ENCODE assay signal across 9 mouse cellular contexts in genomic region chr11:94915675-94916403, GRCm38 (mm10). TPM values are rescaled to one million over a fixed set of nuclear protein-coding genes. Genes with fewer than 3 reads are reported as not detected.
DNase-seq lines count a peak whose midpoint lies in the region; ATAC-seq lines count a peak whose summit lies in the region.
"Had no signal": no experiment of that assay in that cellular context is flagged by ENCODE, and none has a peak within 500 bp of the region (broad histone marks: within the 10 kb centered on the region; RNA-seq: fewer than 3 reads in every experiment).

No protein-coding gene starts in this region.

- H3K9me3 ChIP-seq in megakaryocyte, embryonic 14.5 days = no peaks in the 10 kb centered on the region
- no peaks in the 10 kb centered on the region for H3K9me3 ChIP-seq in embryonic facial prominence, embryonic 12.5 days
- H3K9me3 ChIP-seq in heart, embryonic 15.5 days (replicated peaks) = no peaks in the 10 kb centered on the region
- H3K9me3 ChIP-seq: liver, embryonic 15.5 days had no signal

- 0 out of 2 replicates have a peak overlapping the region, but pooled peaks have one; percentile 30 for H3K27ac ChIP-seq in embryonic facial prominence, embryonic 12.5 days
- H3K27ac ChIP-seq in heart, embryonic 15.5 days = peak overlapping the region; percentile 77
- H3K27ac ChIP-seq: liver, embryonic 15.5 days had no signal

- H3K9ac ChIP-seq in embryonic facial prominence, embryonic 12.5 days = no peak overlapping the region
- H3K9ac ChIP-seq in heart, embryonic 15.5 days = no peak overlapping the region
- H3K9ac ChIP-seq: liver, embryonic 15.5 days had no signal

- peak overlapping the region; percentile 62 for H3K4me3 ChIP-seq in megakaryocyte, embryonic 14.5 days (replicated peaks)
- H3K4me3 ChIP-seq in embryonic facial prominence, embryonic 12.5 days = no peak overlapping the region
- H3K4me3 ChIP-seq in heart, embryonic 15.5 days = no peak overlapping the region
- H3K4me3 ChIP-seq: liver, embryonic 15.5 days had no signal

- H3K4me2 ChIP-seq in embryonic facial prominence, embryonic 12.5 days (replicated peaks) = no peak overlapping the region
- H3K4me2 ChIP-seq in heart, embryonic 15.5 days = peak overlapping the region; percentile 33
- H3K4me2 ChIP-seq: liver, embryonic 15.5 days had no signal

- intact Hi-C loops in left cerebral cortex, postnatal 25 days (cut with DNase I) = no loop called here

- DNase-seq in lung, postnatal 25 days (ENCODE audit: low spot score) = peak; percentile 70
- DNase-seq in left cerebral cortex, postnatal 25 days (ENCODE audit: low spot score in 2 of 2) = no peak
- no peak for DNase-seq in cerebellum, adult 11 months
- DNase-seq in left cerebral cortex, adult 8-10 months (ENCODE audit: low spot score in 2 of 2) = no peak

- ATAC-seq in megakaryocyte, adult 5-6 weeks (ENCODE audit: poor library complexity, severe bottlenecking) = no peak
- no peak; the same call in 1 of the 2 replicates for ATAC-seq in embryonic facial prominence, embryonic 12.5 days (ENCODE audit: insufficient number of reproducible peaks, insufficient read depth, low FRiP score, low TSS enrichment)
- peak; percentile 75; the same call in 1 of the 2 replicates for ATAC-seq in heart, embryonic 15.5 days (replicated peaks; ENCODE audit: insufficient number of reproducible peaks, insufficient read depth, low FRiP score, low read depth)

- H3K36me3 ChIP-seq in megakaryocyte, embryonic 14.5 days (replicated peaks; ENCODE audit: low read length) = no peaks in the 10 kb centered on the region
- no peaks in the 10 kb centered on the region for H3K36me3 ChIP-seq in embryonic facial prominence, embryonic 12.5 days
- no peaks in the 10 kb centered on the region for H3K36me3 ChIP-seq in heart, embryonic 15.5 days
- H3K36me3 ChIP-seq: liver, embryonic 15.5 days had no signal

- peaks cover 45% of the 10 kb centered on the region for H3K27me3 ChIP-seq in megakaryocyte, embryonic 14.5 days (replicated peaks)
- H3K27me3 ChIP-seq in embryonic facial prominence, embryonic 12.5 days = no peaks in the 10 kb centered on the region
- H3K27me3 ChIP-seq in heart, embryonic 15.5 days = no peaks in the 10 kb centered on the region
- H3K27me3 ChIP-seq: liver, embryonic 15.5 days had no signal

- WGBS in embryonic facial prominence, embryonic 12.5 days = 35% methylated on average over 13 of the region's 16 CpGs
- 10% methylated on average over 13 of the region's 16 CpGs for WGBS in heart, embryonic 15.5 days

- peaks cover 12% of the 10 kb centered on the region for H3K4me1 ChIP-seq in megakaryocyte, embryonic 14.5 days
- H3K4me1 ChIP-seq in embryonic facial prominence, embryonic 12.5 days = peaks cover 23% of the 10 kb centered on the region
- peaks cover 20% of the 10 kb centered on the region for H3K4me1 ChIP-seq in heart, embryonic 15.5 days (replicated peaks)
- H3K4me1 ChIP-seq: liver, embryonic 15.5 days had no signal

RNA-seq across cellular contexts. Expression of gene Col1a1, which starts 20.2 kb away (rescaled TPM):
- polyA plus RNA-seq in megakaryocyte, embryonic 14.5 days (2012; ENCODE audit: insufficient read depth, low replicate concordance) = not detected in 2 replicates
- 0.36 and 0.42 TPM in 2 replicates for total RNA-seq in megakaryocyte, adult 5-6 weeks (2015)
- total RNA-seq in megakaryocyte, adult 5-6 weeks (2017) = 0.49 and 4.8 TPM in 2 replicates
- polyA plus RNA-seq in embryonic facial prominence, embryonic 12.5 days (2016; fragmentation: Nextera tagmentation; extraction: Ambion mirVana) = 512 and 623 TPM in 2 replicates
- 825 and 1,122 TPM in 2 replicates for polyA plus RNA-seq in heart, embryonic 15.5 days (2015; fragmentation: Nextera tagmentation; extraction: Ambion mirVana)
- 10 to 100 TPM; 22.8 to 31.9 TPM for total RNA-seq in left cerebral cortex, postnatal 25 days (2021)
- 10 to 100 TPM in 1 of 4 experiments, 1 to 10 TPM in 3; 7.0 to 10.2 (median 8.0) TPM for total RNA-seq in left cerebral cortex, adult 8-10 months (2022)

RNA-seq across cellular contexts. Expression of gene Hils1, which starts 51.6 kb away (rescaled TPM):
- not detected in 2 replicates for polyA plus RNA-seq in megakaryocyte, embryonic 14.5 days (2012; ENCODE audit: insufficient read depth, low replicate concordance)
- not detected in 2 replicates for total RNA-seq in megakaryocyte, adult 5-6 weeks (2015)
- not detected in 2 replicates for total RNA-seq in megakaryocyte, adult 5-6 weeks (2017)
- not detected in 2 replicates for polyA plus RNA-seq in embryonic facial prominence, embryonic 12.5 days (2016; fragmentation: Nextera tagmentation; extraction: Ambion mirVana)
- 0.15 and 0.22 TPM in 2 replicates for polyA plus RNA-seq in heart, embryonic 15.5 days (2015; fragmentation: Nextera tagmentation; extraction: Ambion mirVana)
- not detected for total RNA-seq in left cerebral cortex, postnatal 25 days (2021)
- not detected for total RNA-seq in left cerebral cortex, adult 8-10 months (2022)
- polyA plus RNA-seq: liver, embryonic 15.5 days had no signal
